Mouse (Mus musculus) spleen, adult 12 weeks (tissue): Measurements from ENCODE around the gene Chst8.

Experiments used
- DNase-seq: peaks from one replicate; pipeline ENCODE4 v3.0.0; 2022; ENCODE audit warnings: low spot score

Gene Chst8

GRCm38 (mm10) chr7:34752151-34752762 is 60.3 kb downstream of the Chst8 start:
- no peak for DNase-seq

DNA sequence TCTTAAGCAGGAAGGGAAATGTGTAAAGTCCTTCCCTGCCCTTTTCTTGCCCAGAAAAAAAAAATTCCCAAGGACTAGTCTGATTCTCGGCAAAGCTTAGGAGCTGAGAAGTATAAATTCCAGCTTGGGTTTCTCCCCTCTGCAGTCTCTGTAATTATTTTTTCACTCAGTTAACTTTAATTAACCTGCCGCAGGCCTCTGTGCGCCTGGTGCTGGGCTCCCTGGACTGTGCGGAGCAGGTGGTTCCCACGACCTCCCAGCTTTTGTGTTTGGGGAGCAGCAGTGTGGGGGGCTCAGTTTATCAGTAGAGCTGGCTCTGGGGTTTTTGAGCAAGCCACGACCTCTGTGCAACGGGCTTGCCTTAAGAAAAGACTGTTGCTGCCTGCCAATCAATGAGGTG is 62.2 kb downstream of the Chst8 start:
- no peak for DNase-seq

- DNase-seq = no peak
Observed at GRCm38 (mm10) chr7:34749753-34750152, 62.8 kb downstream of the Chst8 start.

DNA sequence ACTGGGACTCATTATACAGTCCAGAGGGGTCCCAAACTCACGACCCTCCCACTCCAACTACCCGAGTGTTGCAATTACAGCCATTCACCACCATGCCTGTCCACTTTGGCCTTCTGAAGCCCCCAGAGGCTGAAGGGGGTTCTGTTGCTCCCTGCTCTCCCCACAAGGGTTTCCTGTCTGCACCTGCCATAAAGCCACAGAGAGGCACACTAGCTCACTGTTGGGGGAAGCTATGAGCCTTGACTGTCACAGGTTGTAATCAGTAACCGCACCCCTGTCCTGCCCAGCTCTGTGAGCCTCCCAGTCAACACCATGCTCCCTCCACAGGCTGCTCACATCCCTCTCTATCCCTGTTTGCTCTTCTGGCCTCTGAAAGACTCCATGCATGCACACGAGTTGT is 64.0 kb downstream of the Chst8 start:
- DNase-seq = no peak

- DNase-seq = no peak
Observed at GRCm38 (mm10) chr7:34747661-34748060, 64.8 kb downstream of the Chst8 start.

DNA sequence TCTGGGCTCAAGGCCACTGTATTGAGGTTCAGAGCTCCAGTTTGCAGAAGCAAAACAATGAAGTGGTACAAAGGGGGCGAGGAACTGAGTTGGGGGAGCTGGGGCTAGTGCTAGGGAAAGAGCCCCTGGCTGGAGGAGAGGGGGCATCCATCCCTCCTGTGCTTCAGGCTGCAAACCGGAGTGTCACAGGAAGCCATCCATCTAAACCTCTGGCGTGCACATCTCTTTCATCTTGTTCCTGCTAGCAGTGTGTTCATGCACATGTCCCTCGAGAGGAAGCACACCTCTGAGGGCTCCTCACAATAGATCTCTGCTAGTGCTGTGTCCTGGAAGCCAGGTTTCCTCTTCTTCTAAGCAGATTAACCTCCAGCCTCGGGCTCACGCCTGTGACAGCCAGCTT is 65.9 kb downstream of the Chst8 start:
- no peak for DNase-seq

- no peak for DNase-seq
Observed at GRCm38 (mm10) chr7:34746165-34746564, 66.3 kb downstream of the Chst8 start.

GRCm38 (mm10) chr7:34745426-34745825 is 67.1 kb downstream of the Chst8 start:
- DNase-seq = no peak

- DNase-seq = no peak
Observed at GRCm38 (mm10) chr7:34744994-34745393, 67.5 kb downstream of the Chst8 start.

DNA sequence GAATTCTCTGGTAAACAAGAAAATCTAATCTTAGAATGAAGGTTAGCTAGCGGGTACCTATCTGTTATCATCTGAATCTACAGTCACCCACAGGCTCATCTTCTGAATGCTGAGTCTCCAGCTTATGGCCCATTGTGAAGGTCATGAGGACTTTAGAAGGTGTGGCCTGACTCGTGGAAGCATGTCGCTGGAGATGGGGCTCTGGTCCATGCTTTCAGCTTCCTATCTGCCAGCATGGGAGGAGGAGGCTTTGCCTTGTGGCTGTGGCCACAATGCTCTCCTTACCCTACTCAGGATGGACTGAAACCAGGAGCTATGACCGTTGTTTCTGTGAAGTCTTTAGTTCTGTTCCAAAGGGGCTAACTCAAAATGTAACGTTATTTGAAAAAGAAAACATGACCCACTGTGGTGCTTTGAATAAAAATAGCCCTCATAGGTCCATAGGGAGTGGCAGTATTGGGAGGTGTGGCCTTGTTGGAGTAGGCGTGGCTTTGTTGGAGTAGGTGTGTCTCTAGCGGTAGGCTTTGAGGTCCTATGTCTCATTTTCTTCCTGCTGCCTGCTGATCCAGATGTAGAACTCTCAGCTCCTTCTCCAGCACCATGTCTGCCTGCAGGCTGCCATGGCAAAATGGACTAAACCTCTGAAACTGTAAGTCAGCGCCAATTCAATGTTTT is 69.0 kb downstream of the Chst8 start:
- no peak for DNase-seq

DNA sequence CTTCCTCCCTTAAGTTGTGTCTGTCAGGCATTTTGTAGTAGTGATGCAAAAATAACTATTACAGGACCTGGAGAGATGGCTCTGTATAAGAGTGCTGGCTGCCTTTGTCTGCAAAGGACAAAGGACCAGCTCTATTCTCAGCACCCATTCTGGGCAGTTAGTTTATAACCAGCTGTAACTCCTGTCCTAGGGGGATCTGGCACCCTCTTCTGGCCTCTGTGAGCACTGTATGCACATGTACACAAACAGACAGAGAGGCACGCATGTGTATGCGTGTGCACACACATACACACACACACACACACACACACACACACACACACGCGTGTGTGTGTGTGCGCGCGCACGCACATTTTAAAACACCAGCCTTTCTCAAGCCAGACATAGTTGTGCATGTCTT is 73.1 kb downstream of the Chst8 start:
- no peak for DNase-seq

GRCm38 (mm10) chr7:34737206-34737605 is 75.3 kb downstream of the Chst8 start:
- no peak for DNase-seq

GRCm38 (mm10) chr7:34734348-34734747 is 78.2 kb downstream of the Chst8 start:
- no peak for DNase-seq

- no peak for DNase-seq
Observed at GRCm38 (mm10) chr7:34728931-34729330, 83.6 kb downstream of the Chst8 start.

DNA sequence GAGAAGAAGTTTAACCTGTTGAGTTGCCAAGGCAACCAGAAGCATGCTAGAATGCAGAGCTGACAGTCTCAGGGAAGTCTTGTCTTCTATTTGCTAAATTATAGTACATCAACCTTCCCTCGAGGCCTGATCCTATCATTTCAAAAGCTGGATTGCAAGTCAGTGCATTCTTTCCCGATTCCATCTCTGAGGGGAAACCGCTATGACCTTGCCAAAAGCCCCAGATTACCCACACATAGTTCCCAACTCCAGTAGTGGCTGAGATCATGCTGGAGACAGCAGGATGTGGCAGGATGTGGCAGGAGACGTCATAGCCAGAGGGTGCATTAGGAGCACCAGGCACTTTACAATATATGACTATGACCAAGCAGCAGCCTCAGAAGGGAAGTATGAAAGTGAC is 87.3 kb downstream of the Chst8 start:
- no peak for DNase-seq

DNA sequence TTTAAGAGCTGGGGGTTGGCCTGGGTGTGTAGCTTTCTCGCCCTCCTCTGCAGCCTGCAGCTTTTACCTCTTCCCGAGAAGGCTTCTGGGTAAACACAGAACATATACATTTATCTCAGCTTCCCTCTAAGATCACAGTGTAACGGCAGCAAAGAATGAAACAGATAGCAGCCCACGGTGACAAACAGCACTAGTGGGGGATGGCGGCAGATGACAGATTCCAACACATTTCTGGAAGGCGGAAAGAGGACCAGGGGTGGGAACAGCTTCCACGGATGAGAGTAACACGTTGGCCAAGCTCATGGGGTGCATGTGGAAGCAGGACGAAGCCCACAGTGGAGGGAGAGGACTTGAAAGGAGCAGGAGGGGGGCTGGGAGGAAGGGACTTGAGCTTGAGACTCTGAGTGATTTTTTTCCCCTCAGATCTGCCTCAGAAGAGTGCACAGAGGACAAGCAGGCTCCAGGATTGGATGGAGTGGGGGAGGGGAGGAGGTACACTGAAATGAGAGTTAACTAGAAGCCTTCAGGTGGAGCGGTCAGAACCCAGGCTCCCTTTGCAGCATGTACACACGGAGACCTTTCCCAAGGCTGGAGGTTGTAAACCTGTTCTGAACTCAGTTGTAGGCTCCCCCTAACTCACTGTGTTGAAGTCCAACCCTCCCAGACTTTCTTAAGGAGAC is 89.8 kb downstream of the Chst8 start:
- DNase-seq = no peak

- DNase-seq = no peak
Observed at GRCm38 (mm10) chr7:34722151-34722550, 90.4 kb downstream of the Chst8 start.

DNA sequence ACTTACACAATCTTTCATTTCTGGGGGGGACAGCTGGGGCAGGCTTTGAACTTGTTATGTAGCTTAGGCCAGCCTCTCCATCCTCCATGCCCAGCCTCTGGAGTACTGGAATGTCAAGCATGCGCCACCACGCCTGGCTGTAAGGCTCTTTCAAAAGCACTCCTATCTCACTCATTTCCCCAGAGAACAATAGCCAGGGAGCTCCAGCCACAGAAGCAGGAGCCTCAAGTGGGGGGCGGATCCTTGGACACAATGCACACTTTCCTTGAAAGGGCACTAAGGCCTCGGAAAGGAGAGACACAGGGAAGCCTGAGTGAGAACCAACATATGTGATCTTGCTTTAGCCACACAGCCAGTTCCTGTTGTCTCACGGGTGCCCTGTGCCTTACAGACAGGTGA is 90.9 kb downstream of the Chst8 start:
- DNase-seq = no peak

- no peak for DNase-seq
Observed at GRCm38 (mm10) chr7:34720882-34721649, 91.4 kb downstream of the Chst8 start.

GRCm38 (mm10) chr7:34719599-34719998 is 92.9 kb downstream of the Chst8 start:
- no peak for DNase-seq

- DNase-seq = no peak
Observed at GRCm38 (mm10) chr7:34718651-34719050, 93.9 kb downstream of the Chst8 start.

DNA sequence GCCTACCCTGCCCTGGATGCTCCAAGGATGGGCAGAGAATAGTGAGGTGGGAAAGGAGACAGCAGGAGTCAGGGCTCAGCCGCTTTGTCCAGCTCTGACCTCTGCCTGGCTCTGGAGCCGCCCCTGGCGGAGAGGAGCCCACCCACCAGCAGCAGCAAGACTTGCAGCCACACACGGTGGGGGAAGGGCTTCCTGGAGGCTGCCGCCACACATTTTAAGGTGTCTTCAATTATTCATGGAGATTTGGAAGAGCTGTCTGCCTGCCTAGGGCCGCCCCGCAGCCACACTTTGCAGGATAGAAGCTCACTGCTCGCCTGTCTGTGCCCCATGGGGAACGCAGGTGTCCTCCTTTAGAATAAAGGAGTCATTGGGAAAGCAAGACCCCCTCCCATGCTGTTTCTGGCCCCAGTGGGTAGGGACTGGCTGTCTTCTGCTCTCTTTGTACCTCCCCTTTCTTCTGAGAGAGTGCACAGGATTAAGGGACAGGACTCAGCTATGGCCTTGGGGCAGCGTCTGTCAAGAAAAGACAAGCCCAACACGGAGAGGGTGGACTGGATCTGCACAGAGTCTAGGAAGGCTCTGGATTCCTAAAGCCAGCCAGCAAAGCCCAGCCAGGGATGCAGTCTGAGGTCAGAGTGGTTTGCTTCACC is 95.2 kb downstream of the Chst8 start:
- no peak for DNase-seq
